Mouse (Mus musculus) intestine, embryonic 14.5 days (tissue): ENCODE results near the gene Sema4c. TPM values are rescaled to one million over a fixed set of nuclear protein-coding genes. Genes with fewer than 3 reads are reported as not detected.

ENCODE experiments used
- ATAC-seq: fragments of 200-750 bp; cut with Nextera tagmentation; replicated peaks from 2 replicates; pipeline ENCODE4 v1.8.0; 2017; ENCODE audit warnings: low read depth, moderate number of reproducible peaks, moderate TSS enrichment, moderate library complexity; ENCODE audit not compliant: low FRiP score, low TSS enrichment
- DNase-seq: peaks from one replicate; pipeline ENCODE4 v3.0.0-alpha.2; 2018; ENCODE audit warnings: low spot score
- H3K27ac ChIP-seq: fragments of 300-500 bp; sonication (generic); 2 replicates; pipeline ENCODE4 v1.5.1; 2014; ENCODE audit warnings: low read depth, mild to moderate bottlenecking, control low read depth
- H3K27me3 ChIP-seq: fragments of 300-500 bp; sonication (generic); replicated peaks from 2 replicates; pipeline ENCODE4 v1.6.1; 2014; ENCODE audit warnings: low read length, control low read depth; ENCODE audit not compliant: control insufficient read depth, insufficient read depth
- H3K36me3 ChIP-seq: fragments of 300-500 bp; sonication (generic); 2 replicates; pipeline ENCODE4 v1.6.1; 2014; ENCODE audit warnings: low read length, control low read depth; ENCODE audit not compliant: control insufficient read depth, insufficient read depth
- H3K4me1 ChIP-seq: fragments of 300-500 bp; sonication (generic); replicated peaks from 2 replicates; pipeline ENCODE4 v1.6.1; 2014; ENCODE audit warnings: low read length, control low read depth, mixed read lengths; ENCODE audit not compliant: control insufficient read depth, insufficient read depth
- H3K4me2 ChIP-seq: fragments of 300-500 bp; sonication (generic); 2 replicates; pipeline ENCODE4 v1.6.1; 2014; ENCODE audit warnings: low read length
- H3K4me3 ChIP-seq: fragments of 300-500 bp; sonication (generic); 2 replicates; pipeline ENCODE4 v1.5.1; 2014; ENCODE audit warnings: low read depth, low read length, control low read depth, mixed read lengths
- H3K9ac ChIP-seq: fragments of 300-500 bp; sonication (generic); 2 replicates; pipeline ENCODE4 v1.6.1; 2014; ENCODE audit warnings: mild to moderate bottlenecking, low read length
- H3K9me3 ChIP-seq: fragments of 300-500 bp; sonication (generic); 2 replicates; pipeline ENCODE4 v1.6.1; 2016; ENCODE audit warnings: low read length, control low read depth; ENCODE audit not compliant: control insufficient read depth
- WGBS: fragments of 180-500 bp; shearing (Covaris S2); extraction: QIAGEN DNeasy Blood & Tissue Kit; methylation state at CpG from one replicate; pipeline ENCODE4 v1.1.7; 2014; 5-methylcytosine and 5-hydroxymethylcytosine counted together
- polyA plus RNA-seq: library from polyadenylated mRNA; unstranded; fragments of >200 nt; fragmentation: Nextera tagmentation; extraction: Ambion mirVana; gene quantifications from 2 replicates; pipeline ENCODE4 v1.2.1, GENCODE M21; 2014

The Sema4c gene
- 2.8 and 2.9 TPM in 2 replicates for polyA plus RNA-seq

DNA sequence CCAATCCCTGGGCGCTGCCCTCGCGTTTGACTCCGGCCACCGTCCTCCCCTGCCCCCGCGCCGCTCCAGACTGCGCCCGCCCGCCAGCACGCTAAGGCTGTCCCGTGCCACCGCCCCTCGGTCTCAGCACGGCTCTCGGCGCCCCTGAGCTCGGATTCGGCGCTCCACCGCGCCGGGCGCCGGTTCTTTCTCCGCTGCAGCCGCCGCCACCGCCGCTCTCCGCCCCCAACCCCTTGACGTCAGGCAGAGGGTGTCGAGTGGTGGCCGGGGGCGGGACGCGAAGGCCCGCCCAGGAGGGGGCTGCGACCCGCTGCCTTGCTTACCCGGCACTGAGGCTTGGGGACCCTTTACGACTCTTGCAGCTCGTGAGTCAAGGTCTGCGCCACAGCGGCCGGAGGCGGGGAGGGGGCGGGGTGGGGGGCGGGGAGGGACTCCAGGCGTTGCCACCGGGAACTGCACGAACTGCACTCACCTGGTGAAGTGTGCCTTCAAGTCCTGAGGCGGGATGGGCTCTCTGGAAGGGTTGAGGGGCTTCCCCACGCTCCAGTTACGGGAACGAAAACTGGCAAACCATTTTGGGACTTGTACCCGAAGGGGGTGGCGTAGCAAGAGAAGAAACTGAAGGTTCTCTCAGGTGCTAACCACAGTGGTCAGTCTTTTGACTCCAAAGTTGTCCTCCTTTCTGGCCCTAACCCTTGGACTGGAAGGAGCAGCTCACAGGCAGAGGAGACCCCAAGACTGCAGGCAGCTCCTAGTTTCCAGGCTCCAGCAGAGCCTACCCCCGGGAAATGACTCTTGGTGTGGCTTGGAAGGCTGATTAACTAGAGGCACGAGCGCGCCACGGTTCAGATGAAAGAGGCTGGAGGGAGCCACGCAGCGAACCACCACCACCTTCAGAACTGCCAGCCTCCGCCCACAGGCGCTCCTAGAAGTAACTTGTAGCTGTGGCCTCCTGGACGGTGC, at the start of gene Sema4c:
Sema4c (minus strand) TSS at position 319 of the 963 bp plus-strand sequence.
- Histone ChIP-seq H3K27ac (peak within 1 kb of the TSS; percentile 97), H3K36me3 (peaks cover 22% of the 10 kb centered on the region), H3K9me3 (no peaks in the 10 kb centered on the region), H3K4me3 (peak within 1 kb of the TSS; percentile 96), H3K9ac (peak within 1 kb of the TSS; percentile 90), H3K27me3 (no peaks in the 10 kb centered on the region), H3K4me1 (peaks cover 37% of the 10 kb centered on the region), H3K4me2 (peak within 1 kb of the TSS; percentile 87)
- peak; percentile 72 for ATAC-seq
- peak; percentile 89 for DNase-seq
- WGBS, result 1% methylated on average over 68 of the region's 69 CpGs

DNA sequence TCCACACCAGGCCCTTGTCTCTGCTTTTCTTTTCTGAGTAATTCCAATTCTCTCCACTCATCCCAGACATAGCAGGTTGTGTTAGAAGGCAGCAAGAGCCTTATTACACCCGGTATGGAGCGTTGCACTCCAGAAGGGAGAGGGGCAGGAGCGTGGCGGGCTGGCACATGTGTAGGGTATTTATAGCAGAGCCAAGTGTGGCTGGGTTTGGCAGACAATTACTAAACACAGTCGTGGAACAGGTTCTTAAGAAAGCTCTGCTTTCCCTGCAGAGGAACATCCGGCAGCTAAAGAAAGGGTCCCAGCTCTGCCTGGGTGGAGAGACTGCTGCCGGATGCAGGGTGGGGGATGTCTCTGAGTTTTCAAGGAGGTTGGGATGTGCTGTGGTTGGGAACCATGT, 48.8 kb upstream of the Sema4c start:
- no peaks in the 10 kb centered on the region for H3K9me3 ChIP-seq
- DNase-seq (no peak), ATAC-seq (no peak)
- no peaks in the 10 kb centered on the region for H3K27me3 ChIP-seq
- peaks cover 4% of the 10 kb centered on the region; the same call in 1 of the 2 replicates for H3K4me1 ChIP-seq
- no peak overlapping the region for H3K9ac ChIP-seq
- no peaks in the 10 kb centered on the region for H3K36me3 ChIP-seq
- H3K4me2 ChIP-seq, result no peak overlapping the region
- no peak overlapping the region for H3K4me3 ChIP-seq
- 58% methylated on average over 7 of the region's 7 CpGs for WGBS
- no peak overlapping the region for H3K27ac ChIP-seq

DNA sequence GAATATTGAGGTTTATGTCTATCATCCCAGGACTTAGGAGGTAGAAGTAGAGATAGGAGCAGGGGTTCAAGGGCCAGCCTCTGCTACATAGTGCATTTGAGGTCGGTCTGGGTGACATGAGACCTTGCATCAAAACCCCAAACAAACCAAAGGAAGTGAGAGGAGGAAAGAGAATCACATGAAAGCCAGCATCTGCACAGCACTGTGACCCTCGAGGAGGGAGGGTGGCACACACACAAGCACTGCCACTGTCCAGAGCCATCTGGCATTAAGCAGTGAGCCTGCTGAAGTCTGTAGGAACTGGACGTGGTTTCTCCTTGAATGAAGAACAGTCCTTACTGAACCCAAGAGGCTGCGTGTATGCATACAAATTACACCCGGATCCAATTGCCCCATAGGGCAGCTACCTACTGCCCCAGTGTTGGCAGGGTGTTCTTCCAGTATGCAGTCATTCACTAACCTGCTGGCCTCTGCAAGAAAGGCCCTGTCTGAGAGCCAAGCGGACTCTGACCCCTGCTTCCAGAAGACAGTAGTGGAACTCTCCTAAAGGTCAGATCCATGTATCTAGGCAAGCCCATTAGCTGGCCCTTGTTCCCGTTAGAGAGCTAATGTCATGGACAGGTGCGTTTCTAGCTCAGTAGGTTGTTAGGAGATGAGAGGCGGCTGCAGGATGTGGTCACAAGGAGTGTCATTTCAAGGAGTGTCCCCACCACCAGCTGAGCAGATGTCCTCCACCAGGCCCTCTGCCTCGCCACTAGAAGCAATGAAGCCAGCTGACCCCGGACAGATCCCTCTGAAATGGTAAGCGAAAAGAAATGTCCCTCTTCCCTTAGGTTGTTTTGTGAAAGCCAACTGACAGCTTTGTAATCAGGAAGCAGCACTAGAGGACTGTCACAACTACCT, 46.4 kb upstream of the Sema4c start:
- no peak for ATAC-seq
- Histone ChIP-seq H3K4me2 (no peak overlapping the region), H3K4me1 (peaks cover 4% of the 10 kb centered on the region; the same call in 1 of the 2 replicates), H3K9ac (no peak overlapping the region), H3K36me3 (no peaks in the 10 kb centered on the region), H3K27me3 (no peaks in the 10 kb centered on the region), H3K9me3 (no peaks in the 10 kb centered on the region), H3K27ac (no peak overlapping the region), H3K4me3 (no peak overlapping the region)
- DNase-seq, result no peak
- WGBS, result 79% methylated on average over 12 of the region's 12 CpGs

DNA sequence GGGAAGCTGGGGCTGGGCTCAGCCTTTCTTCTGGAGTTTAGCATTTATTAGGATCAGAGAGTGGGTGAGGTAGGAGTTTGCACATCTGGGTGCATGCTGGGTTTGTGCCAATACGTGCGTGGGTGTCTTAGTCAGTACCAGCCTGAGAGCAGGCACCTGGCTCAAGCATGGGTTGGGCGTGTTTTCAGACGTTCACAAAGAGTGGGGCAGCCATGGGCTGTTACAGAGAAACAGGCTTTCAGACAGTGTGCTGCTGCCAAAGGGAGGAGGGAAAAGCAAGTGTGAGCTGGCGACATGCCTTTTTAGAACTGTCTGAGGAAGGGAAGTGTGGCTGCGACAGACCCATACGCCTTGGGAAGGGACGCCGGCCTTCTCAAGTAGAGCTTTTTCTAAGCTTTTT, 45.2 kb upstream of the Sema4c start:
- Histone ChIP-seq H3K27ac (peak overlapping the region; percentile 57; the same call in 1 of the 2 replicates), H3K9ac (no peak overlapping the region), H3K9me3 (no peaks in the 10 kb centered on the region), H3K4me3 (no peak overlapping the region), H3K27me3 (no peaks in the 10 kb centered on the region), H3K36me3 (no peaks in the 10 kb centered on the region), H3K4me1 (peaks cover 4% of the 10 kb centered on the region; the same call in 1 of the 2 replicates), H3K4me2 (no peak overlapping the region)
- ATAC-seq (no peak; the same call in 1 of the 2 replicates), DNase-seq (no peak)
- WGBS, result 64% methylated on average over 9 of the region's 9 CpGs

DNA sequence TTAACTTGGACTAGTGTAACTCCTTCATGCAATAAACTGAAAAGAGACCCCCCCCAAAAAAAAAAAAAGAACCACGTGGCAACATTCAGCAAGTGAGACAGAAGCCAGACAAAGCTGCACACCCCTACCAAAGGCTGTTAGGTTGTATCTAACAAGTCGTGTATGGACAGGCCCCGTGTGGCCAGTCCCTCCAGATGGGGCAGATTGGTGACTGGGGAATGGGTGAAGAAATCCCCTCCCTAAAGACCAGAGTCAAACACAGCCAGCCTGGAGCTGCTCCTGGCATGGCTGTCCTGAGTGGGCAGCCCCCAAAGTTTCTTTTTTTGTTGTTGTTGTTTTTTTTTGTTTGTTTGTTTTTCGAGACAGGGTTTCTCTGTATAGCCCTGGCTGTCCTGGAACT, 44.1 kb upstream of the Sema4c start:
- no peak for ATAC-seq
- H3K4me1 ChIP-seq, result 0 out of 2 replicates have a peak, but pooled peaks cover 4% of the 10 kb centered on the region
- H3K36me3 ChIP-seq, result no peaks in the 10 kb centered on the region
- no peaks in the 10 kb centered on the region for H3K27me3 ChIP-seq
- no peaks in the 10 kb centered on the region for H3K9me3 ChIP-seq
- no peak overlapping the region for H3K4me2 ChIP-seq
- DNase-seq, result no peak
- no peak overlapping the region for H3K4me3 ChIP-seq
- no peak overlapping the region for H3K9ac ChIP-seq
- WGBS, result 48% methylated on average over 4 of the region's 4 CpGs
- H3K27ac ChIP-seq, result no peak overlapping the region

DNA sequence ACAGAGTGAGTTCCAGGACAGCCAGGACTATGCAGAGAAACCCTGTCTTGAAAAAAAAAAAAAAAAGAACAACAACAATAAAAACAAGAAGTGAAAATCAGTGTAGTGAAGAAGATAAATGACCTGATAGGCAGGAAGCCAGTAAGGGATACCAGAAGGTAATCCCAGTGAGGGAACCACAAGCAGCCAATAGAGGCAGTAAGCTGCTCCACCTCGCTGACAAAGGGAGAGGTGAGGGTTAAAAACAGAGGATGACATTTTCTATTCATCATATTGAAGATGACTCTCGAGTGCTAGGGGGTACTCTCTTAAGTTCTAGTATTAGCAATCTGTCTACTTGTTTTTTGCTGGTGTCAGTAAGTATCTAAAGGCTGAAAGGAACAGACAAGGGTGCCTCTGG, 40.3 kb upstream of the Sema4c start:
- Histone ChIP-seq H3K4me1 (peaks cover 13% of the 10 kb centered on the region), H3K27me3 (no peaks in the 10 kb centered on the region), H3K4me3 (no peak overlapping the region), H3K36me3 (no peaks in the 10 kb centered on the region), H3K4me2 (no peak overlapping the region), H3K9me3 (no peaks in the 10 kb centered on the region), H3K9ac (no peak overlapping the region), H3K27ac (no peak overlapping the region)
- ATAC-seq (no peak), DNase-seq (no peak)
- 63% methylated on average over 2 of the region's 2 CpGs for WGBS

DNA sequence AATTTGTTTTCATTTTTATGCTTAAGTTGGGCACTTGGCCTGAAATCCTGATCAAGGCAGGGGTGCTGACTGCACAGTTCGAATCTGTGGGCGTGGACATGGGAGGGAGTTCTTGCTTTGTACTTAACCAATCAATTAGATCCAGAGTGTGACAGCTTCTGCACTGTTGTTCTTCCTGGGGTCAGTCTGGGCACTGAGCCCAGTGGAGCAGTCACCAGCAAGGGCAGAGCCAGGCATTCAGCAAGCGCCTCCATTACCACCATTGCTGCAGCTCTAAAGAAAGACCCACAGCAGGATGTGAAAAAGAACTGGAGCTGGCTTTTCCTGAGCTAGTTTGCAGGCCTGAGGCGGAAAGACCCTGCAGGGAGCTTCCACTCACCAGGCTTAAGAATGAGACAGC, 38.0 kb upstream of the Sema4c start:
- peaks cover 12% of the 10 kb centered on the region for H3K4me1 ChIP-seq
- no peaks in the 10 kb centered on the region for H3K9me3 ChIP-seq
- no peak overlapping the region; the same call in 1 of the 2 replicates for H3K4me2 ChIP-seq
- 54% methylated on average over 4 of the region's 4 CpGs for WGBS
- ATAC-seq (no peak), DNase-seq (no peak)
- H3K4me3 ChIP-seq, result no peak overlapping the region
- H3K9ac ChIP-seq, result no peak overlapping the region
- H3K36me3 ChIP-seq, result no peaks in the 10 kb centered on the region
- H3K27ac ChIP-seq, result peak overlapping the region; percentile 59
- H3K27me3 ChIP-seq, result no peaks in the 10 kb centered on the region

DNA sequence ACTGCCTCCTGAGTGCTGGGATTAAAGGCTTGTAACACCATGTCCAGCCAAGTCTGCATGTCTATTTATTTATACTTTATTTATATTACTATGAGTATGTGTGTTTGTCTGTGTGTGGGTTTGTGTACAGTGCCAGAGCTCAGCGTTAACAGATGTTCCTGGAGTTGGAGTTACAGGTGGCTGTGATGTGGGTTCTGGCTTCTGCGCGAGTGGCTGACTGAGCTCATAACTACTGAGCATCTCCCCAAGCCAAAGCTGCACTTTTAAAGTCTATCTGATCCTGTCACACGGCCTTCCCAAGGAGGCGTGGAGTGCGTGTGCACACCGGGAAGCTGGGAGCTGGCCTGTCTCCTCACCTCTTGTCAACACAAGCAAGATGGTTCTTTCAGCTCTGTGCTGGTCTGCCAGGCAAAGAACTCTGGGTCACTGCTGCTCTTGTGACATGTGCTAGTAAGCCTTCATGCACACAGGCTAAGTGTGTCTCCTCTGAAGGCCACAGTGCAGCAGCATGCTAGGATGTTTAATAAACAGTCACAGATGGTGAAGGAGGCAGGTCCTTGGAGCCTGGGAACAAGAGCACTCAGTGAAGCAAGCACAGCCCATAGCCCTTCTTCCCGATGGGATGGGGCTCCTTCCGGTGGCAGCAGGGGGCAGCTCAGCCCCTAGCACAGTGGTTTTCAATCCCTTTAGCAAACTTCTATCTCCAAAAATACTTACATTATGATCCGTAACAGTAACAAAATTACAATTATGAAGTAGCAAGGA, 37.2 kb upstream of the Sema4c start:
- Histone ChIP-seq H3K27me3 (no peaks in the 10 kb centered on the region), H3K4me1 (peaks cover 16% of the 10 kb centered on the region), H3K27ac (peak overlapping the region; percentile 59), H3K36me3 (no peaks in the 10 kb centered on the region), H3K9ac (no peak overlapping the region), H3K9me3 (no peaks in the 10 kb centered on the region), H3K4me3 (no peak overlapping the region), H3K4me2 (no peak overlapping the region)
- ATAC-seq (peak; percentile 38), DNase-seq (no peak)
- 43% methylated on average over 10 of the region's 10 CpGs for WGBS
